Mouse (Mus musculus) erythroblast, embryonic 14.5 days (primary cell): ENCODE measurements at regions not wholly inside any gene's neighbourhood (a gene's known extent, or its start where the extent isn't known, plus 50 kb on each side); places are given as distances from the start of the nearest gene placed in this dataset.

ENCODE experiments used
- GATA1 ChIP-seq: IDR thresholded peaks from 2 replicates; pipeline ENCODE4 v1.6.1; 2012; ENCODE audit warnings: low read length, inconsistent platforms, mixed read lengths
- TAL1 ChIP-seq: IDR thresholded peaks from 3 replicates; pipeline ENCODE4 v1.6.1; 2012; ENCODE audit warnings: low read length, inconsistent platforms, mixed read lengths

- TF ChIP-seq TAL1 (no peak), GATA1 (peak; percentile 95)
These were observed 72.8 kb upstream of the Zfp366 start for GRCm38 (mm10) chr13:99111736-99112386.
